Mouse (Mus musculus) forebrain, embryonic 13.5 days (tissue): ENCODE measurements around the gene Zfp445. TPM values are rescaled to one million over a fixed set of nuclear protein-coding genes. Genes with fewer than 3 reads are reported as not detected.

Experiments
- polyA plus RNA-seq: library from polyadenylated mRNA; unstranded; fragments of >200 nt; fragmentation: Nextera tagmentation; extraction: Ambion mirVana; gene quantifications from 2 replicates; pipeline ENCODE4 v1.2.1, GENCODE M21; 2015

Gene Zfp445
- polyA plus RNA-seq, 1 experiment from 2014 or later = 80.5 TPM

Other genes with a start within 250 kb of the Zfp445 start
- gene Topaz1, start 118.7 kb downstream of the Zfp445 start, polyA plus RNA-seq = not detected in 2 replicates
- gene Tcaim, start 60.5 kb downstream of the Zfp445 start, polyA plus RNA-seq = 6.9 and 7.0 TPM in 2 replicates
- 0.43 TPM in 1 of 2 replicates, not detected in the other for gene Gm35549, start 22.0 kb downstream of the Zfp445 start, polyA plus RNA-seq
- 4.2 and 5.7 TPM in 2 replicates for gene Zkscan7, start 19.7 kb upstream of the Zfp445 start, polyA plus RNA-seq
- 30.5 TPM in 2 replicates for gene Zfp105, start 57.1 kb upstream of the Zfp445 start, polyA plus RNA-seq
- 32.6 and 34.1 TPM in 2 replicates for gene 1110059G10Rik, start 85.0 kb upstream of the Zfp445 start, polyA plus RNA-seq
- 70.5 and 73.0 TPM in 2 replicates for gene Kif15, start 85.0 kb upstream of the Zfp445 start, polyA plus RNA-seq
- gene Tmem42, start 155.3 kb upstream of the Zfp445 start, polyA plus RNA-seq = 16.4 and 17.9 TPM in 2 replicates
- gene Tgm4, start 168.7 kb upstream of the Zfp445 start, polyA plus RNA-seq = 0.68 TPM in 1 of 2 replicates, not detected in the other
- 66.8 and 80.7 TPM in 2 replicates for gene Zdhhc3, start 247.2 kb upstream of the Zfp445 start, polyA plus RNA-seq
- gene Exosc7, start 247.2 kb upstream of the Zfp445 start, polyA plus RNA-seq = 110 and 118 TPM in 2 replicates